Mouse (Mus musculus) layer of hippocampus, postnatal 14 days (tissue): Measurements from ENCODE around the gene Nadk. TPM values are rescaled to one million over a fixed set of nuclear protein-coding genes. Genes with fewer than 3 reads are reported as not detected.

ENCODE experiments used
- DNase-seq, 2 experiments: peaks; one replicate each; pipeline ENCODE4 v3.0.0; 2021 to 2022; ENCODE audit warnings: low spot score in 2 of 2, mixed read lengths in 1 of 2
- total RNA-seq, 2 experiments: library from RNA; stranded (reverse); gene quantifications; 2 replicates each; pipeline ENCODE4 v1.2.3; 2021

Gene Nadk
- total RNA-seq, 2 experiments from 2014 or later: 61.0 to 68.9 TPM

GRCm38 (mm10) chr4:155601091-155601996 lies 39.2 kb downstream of the Nadk start, which contains the start of gene Slc35e2:
Slc35e2 (plus strand) TSS chr4:155601416.
- peak; percentile 92 to 99 for DNase-seq

- DNase-seq: no peak
These were observed 39.8 kb downstream of the Nadk start for GRCm38 (mm10) chr4:155601997-155602456.

- no peak for DNase-seq
These were observed 40.6 kb downstream of the Nadk start for GRCm38 (mm10) chr4:155602753-155603152.

GRCm38 (mm10) chr4:155603801-155604200 lies 41.6 kb downstream of the Nadk start:
- no peak for DNase-seq

- no peak for DNase-seq
These were observed 43.0 kb downstream of the Nadk start for GRCm38 (mm10) chr4:155605132-155605531.

- DNase-seq: no peak
These were observed 44.6 kb downstream of the Nadk start for GRCm38 (mm10) chr4:155606825-155607224.

GRCm38 (mm10) chr4:155611860-155612259 lies 49.7 kb downstream of the Nadk start:
- DNase-seq: no peak

GRCm38 (mm10) chr4:155613264-155613663 lies 51.1 kb downstream of the Nadk start:
- no peak for DNase-seq

- peak in 1 of 2 experiments; percentile 60 for DNase-seq
These were observed 56.1 kb downstream of the Nadk start for GRCm38 (mm10) chr4:155618321-155618720.

- DNase-seq: peak; percentile 93 to 98
These were observed 62.4 kb downstream of the Nadk start, which contains the start of gene Cdk11b for GRCm38 (mm10) chr4:155624338-155625291. Cdk11b (plus strand) TSS chr4:155624854.

- no peak for DNase-seq
These were observed 68.1 kb downstream of the Nadk start for GRCm38 (mm10) chr4:155630267-155630666.

GRCm38 (mm10) chr4:155635766-155636499 lies 73.8 kb downstream of the Nadk start:
- no peak for DNase-seq

Other genes starting within 250 kb of the Nadk start
- 100 to 1,000 TPM; 148 to 158 TPM for gene Prkcz, start 201.0 kb upstream of the Nadk start, total RNA-seq
- 10 to 100 TPM; 10.4 to 14.9 TPM for gene Gabrd, start 164.3 kb upstream of the Nadk start, total RNA-seq
- 10 to 100 TPM in 1 of 2 experiments, 1 to 10 TPM in 1; 9.6 to 11.5 TPM for gene Cfap74, start 153.2 kb upstream of the Nadk start, total RNA-seq
- 10 to 100 TPM in 1 of 2 experiments, 1 to 10 TPM in 1; 6.2 to 10.5 TPM for gene Tmem52, start 93.3 kb upstream of the Nadk start, total RNA-seq
- 100 to 1,000 TPM; 855 to 871 TPM for gene Gnb1, start 71.0 kb upstream of the Nadk start, total RNA-seq
- gene Slc35e2, start 39.0 kb downstream of the Nadk start, total RNA-seq: 10 to 100 TPM; 41.4 to 46.1 TPM
- 10 to 100 TPM; 45.4 to 50.7 TPM for gene Cdk11b, start 62.5 kb downstream of the Nadk start, total RNA-seq
- not detected for gene Gm10563, start 83.0 kb downstream of the Nadk start, total RNA-seq
- gene Mmp23, start 91.0 kb downstream of the Nadk start, total RNA-seq: 1 to 10 TPM; 1.5 to 4.7 TPM
- gene Mib2, start 106.8 kb downstream of the Nadk start, total RNA-seq: 10 to 100 TPM; 86.7 to 87.7 TPM
- 10 to 100 TPM; 22.5 to 26.4 TPM for gene Fndc10, start 132.0 kb downstream of the Nadk start, total RNA-seq
- gene Ssu72, start 142.4 kb downstream of the Nadk start, total RNA-seq: 10 to 100 TPM; 65.7 to 79.1 TPM
- gene Tmem240, start 172.4 kb downstream of the Nadk start, total RNA-seq: 10 to 100 TPM; 41.6 to 45.7 TPM
- 10 to 100 TPM; 52.5 to 59.7 TPM for gene Atad3a, start 198.7 kb downstream of the Nadk start, total RNA-seq
- gene Vwa1, start 212.3 kb downstream of the Nadk start, total RNA-seq: 10 to 100 TPM; 13.5 to 16.8 TPM
- gene Tmem88b, start 223.5 kb downstream of the Nadk start, total RNA-seq: 10 to 100 TPM; 18.0 to 18.1 TPM
- gene Ankrd65, start 228.1 kb downstream of the Nadk start, total RNA-seq: under 1 TPM in 1 of 2 experiments, not detected in 1; 0.48 TPM
- gene Mrpl20, start 240.5 kb downstream of the Nadk start, total RNA-seq: 100 to 1,000 TPM; 105 to 109 TPM